Mouse (Mus musculus) gastrocnemius, postnatal 10 days (tissue): Measurements from ENCODE around the gene Mink1. TPM values are rescaled to one million over a fixed set of nuclear protein-coding genes. Genes with fewer than 3 reads are reported as not detected.

Experiments
- DNase-seq: peaks from one replicate; pipeline ENCODE4 v3.0.0; 2021; ENCODE audit warnings: mixed read lengths
- total RNA-seq, 2 experiments: library from RNA; stranded (reverse); gene quantifications; 2 replicates each; pipeline ENCODE4 v1.2.3; 2021

Mink1 gene
- total RNA-seq, 2 experiments from 2014 or later = 28.6 to 37.0 TPM

- DNase-seq = peak; percentile 74
Measured at GRCm38 (mm10) chr11:70653345-70654197, 90.9 kb downstream of the Mink1 start.

DNA sequence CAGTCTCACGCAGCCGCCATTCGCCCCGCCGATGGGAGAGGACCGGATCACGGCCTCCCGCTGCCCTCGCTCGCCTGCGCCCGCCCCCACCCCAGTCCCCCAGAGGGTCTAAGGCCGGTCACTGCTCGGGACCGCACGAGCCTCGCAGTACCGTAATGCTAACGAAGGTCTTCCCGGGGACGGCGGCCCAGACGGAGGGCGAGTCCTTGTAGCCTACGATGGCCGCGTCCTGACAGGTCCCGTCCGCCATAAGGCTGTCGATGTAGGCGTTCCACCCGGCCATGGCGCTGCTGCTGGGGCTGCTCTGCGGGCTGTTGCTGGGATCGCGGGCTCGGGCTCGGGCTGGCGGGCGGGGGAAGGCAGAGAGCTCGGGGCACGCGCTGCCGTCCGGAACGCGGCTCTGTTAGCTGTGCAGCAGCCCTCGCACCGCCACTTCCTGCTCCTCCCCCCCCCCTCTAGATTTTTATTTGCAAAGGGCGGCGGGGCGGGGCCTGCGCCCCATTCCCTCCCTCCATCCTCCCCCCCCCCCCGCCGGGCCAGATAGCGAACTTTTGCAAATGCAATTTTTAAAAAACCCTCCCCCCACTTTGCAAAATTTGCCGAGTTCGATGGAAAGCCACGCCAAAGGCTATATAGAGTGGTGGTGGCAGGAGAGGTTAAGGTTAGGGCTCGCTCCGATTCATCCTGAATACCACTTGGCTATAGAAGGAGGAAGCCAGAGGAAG lies 91.7 kb downstream of the Mink1 start, which contains the start of gene Pfn1:
Pfn1 (minus strand) TSS at position 447 of the 725 bp plus-strand sequence.
- DNase-seq = peak; percentile 80

DNA sequence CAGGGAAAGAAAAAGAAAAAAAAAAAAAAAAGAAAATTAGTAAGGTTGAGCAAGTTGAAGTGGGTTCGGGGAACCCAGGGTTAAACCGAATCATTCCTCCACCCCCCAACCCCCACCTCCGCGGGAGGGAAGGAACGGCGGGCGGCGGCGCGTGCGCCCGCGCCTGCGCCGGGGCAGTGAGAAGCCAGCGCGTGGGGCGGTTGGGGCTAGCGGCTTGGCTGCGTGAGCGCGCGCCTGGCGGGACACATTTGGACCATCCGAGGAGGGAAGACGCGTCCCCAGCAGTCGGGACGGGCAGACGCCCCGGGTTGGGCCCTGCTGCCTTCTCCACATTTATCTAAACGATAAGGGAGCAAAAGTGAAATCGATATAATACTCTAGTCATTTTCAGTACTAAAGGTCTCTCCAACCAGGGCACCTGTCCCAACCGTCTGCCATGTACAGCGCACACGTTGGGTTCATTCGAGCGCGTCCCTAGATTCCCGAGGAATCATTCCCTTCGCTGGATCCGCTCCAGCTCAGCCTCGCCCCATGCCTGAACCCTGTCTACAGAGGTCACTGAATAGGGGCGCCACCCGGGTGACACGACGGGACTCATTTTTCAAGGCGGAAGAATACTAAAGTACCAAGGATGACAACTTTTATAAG lies 92.4 kb downstream of the Mink1 start:
- DNase-seq = peak; percentile 87

DNA sequence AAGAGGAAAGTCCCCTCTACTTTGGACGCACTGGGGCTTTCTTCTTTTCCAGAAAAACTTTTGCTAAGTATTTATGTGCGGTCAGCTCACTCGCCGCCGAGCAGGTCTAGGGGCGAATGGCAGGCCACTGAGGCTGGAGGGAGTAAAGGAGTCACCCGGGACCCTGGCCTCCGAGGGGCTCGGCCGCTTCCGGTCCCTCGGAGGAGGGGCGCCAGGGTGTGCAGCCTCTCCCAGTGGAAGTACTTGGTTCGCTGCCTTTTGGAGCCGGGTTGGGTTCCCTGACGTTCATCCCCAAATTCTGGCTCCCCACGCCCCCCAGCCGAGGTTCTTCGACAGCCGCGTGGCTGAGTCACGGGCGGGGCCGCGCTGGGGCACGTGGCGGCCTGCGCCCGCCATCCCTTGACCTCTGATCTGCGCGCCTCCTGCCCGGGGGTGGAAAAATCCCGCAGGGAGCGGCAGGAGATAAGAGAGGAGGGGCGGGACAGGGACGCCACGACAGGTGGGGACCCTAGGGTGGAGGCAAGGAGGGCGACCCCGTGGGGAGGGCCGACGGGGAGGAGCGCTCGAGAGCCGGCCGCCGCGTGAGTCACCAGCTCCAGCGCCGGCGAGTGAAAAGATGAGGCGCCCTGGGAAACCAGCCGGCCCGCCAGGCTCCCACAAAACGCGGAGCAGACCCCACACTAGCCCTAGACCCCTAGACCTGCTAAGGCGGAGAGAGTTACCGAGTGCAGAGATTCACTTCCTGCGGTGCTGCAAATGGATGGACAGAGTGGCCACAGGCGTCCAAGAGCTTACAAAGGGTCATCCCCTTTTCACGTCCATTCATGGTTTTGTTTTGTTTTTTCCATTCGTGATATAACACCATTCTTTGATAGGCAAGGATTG lies 93.1 kb downstream of the Mink1 start:
- peak; percentile 73 for DNase-seq

DNA sequence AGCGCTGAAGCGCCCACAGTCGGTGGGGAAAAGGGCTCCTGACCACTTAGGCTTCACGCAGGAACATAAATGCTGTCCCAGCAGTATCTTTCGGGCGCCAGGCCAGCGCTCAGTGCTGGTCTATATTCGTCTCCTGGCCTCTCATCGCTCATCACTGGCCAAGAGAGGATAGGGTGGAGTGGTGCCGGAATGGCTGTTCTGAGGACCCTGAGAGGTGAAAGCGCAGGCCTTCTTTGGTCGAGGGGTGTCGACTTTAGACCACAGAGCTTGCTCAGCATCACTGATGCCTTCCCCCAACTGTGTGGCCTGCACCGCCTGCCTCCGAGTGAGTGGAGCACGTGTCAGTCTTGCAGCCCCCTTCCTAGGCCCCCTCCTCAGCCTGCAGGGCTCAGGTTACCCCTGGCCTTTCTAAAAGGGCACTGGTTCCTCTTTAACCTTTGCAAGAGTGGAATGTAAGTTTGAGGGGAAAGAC lies 93.8 kb downstream of the Mink1 start:
- DNase-seq = peak; percentile 86

- DNase-seq = peak; percentile 77
Measured at GRCm38 (mm10) chr11:70656964-70657363, 94.3 kb downstream of the Mink1 start, which contains the start of gene Eno3. Gene Eno3, plus strand, starts transcription at chr11:70657202.

- DNase-seq = no peak
Measured at GRCm38 (mm10) chr11:70657573-70657972, 94.9 kb downstream of the Mink1 start.

DNA sequence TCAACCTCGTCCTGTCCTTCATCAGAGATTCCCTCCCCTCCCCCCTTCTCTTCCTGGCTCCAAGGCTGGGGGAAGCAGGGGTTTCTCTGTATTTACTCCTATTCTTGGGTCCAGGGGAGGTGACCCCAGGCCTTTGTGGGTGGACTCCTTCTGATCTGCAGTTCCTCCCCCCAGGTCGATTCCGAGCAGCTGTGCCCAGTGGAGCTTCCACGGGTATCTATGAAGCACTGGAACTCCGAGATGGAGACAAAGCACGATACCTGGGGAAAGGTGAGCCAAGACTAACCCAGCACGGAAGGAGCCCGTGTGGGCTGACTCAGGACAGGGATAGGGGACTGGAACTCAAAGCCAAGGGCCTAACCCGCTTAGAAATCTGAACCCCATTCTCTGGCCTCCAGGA lies 95.3 kb downstream of the Mink1 start:
- DNase-seq = no peak

DNA sequence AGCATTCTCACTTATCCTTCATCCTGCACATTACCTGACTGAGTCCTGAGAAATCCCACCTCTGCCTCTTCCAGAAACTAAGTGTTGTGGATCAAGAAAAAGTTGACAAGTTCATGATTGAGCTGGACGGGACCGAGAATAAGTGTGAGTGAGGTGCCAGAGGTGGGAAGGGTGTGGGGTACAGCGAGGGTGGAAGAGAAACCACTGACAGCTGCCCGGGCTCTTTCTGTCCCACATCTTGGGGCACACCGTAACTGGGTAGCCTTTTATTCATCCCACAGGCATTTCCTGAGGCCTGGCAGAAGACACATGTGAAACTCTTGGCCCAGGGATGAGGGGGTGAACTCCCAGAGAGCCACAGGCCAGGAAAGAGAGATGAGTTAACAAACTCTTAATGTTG lies 95.8 kb downstream of the Mink1 start:
- no peak for DNase-seq

GRCm38 (mm10) chr11:70658942-70659341 lies 96.3 kb downstream of the Mink1 start:
- no peak for DNase-seq

GRCm38 (mm10) chr11:70660571-70660970 lies 97.9 kb downstream of the Mink1 start:
- no peak for DNase-seq

DNA sequence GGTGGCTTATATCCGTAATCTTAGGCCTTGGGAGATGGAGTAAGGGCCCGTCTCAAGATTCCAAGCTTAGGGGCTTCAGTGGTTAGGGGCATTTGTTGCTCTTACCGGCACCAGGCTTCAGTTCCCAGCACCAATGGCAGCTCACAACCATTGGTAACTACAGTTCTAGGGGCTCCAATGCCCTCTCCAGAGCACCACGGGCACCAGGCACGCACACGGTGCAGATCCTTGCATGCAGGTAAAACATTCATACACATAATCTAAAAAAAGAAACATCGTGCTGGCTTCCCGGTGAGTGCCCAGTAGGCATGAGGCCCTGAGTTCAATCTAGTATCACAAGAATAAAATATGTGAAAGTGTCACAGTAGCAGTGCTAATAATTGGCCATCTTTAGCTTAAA lies 100.4 kb downstream of the Mink1 start:
- no peak for DNase-seq

- no peak for DNase-seq
Measured at GRCm38 (mm10) chr11:70663957-70664356, 101.3 kb downstream of the Mink1 start.

Other genes starting within 250 kb of the Mink1 start
- gene Alox12e, start 240.3 kb upstream of the Mink1 start, total RNA-seq = not detected
- gene Alox15, start 210.8 kb upstream of the Mink1 start, total RNA-seq = under 1 TPM in 1 of 2 experiments, not detected in 1; 0.52 TPM
- gene Pelp1, start 152.8 kb upstream of the Mink1 start, total RNA-seq = 10 to 100 TPM; 20.2 to 21.4 TPM
- 10 to 100 TPM; 11.0 TPM for gene Arrb2, start 130.2 kb upstream of the Mink1 start, total RNA-seq
- gene Med11, start 111.0 kb upstream of the Mink1 start, total RNA-seq = 10 to 100 TPM in 1 of 2 experiments, 1 to 10 TPM in 1; 7.6 to 11.0 TPM
- 1 to 10 TPM in 1 of 2 experiments, under 1 TPM in 1; 0.52 to 1.6 TPM for gene Zmynd15, start 103.4 kb upstream of the Mink1 start, total RNA-seq
- 1 to 10 TPM; 3.4 to 5.1 TPM for gene Cxcl16, start 102.9 kb upstream of the Mink1 start, total RNA-seq
- not detected for gene Tm4sf5, start 57.6 kb upstream of the Mink1 start, total RNA-seq
- not detected for gene Vmo1, start 48.3 kb upstream of the Mink1 start, total RNA-seq
- gene Gltpd2, start 43.7 kb upstream of the Mink1 start, total RNA-seq = not detected
- 100 to 1,000 TPM; 326 to 361 TPM for gene Psmb6, start 37.5 kb upstream of the Mink1 start, total RNA-seq
- not detected for gene Gm40193, start 29.9 kb upstream of the Mink1 start, total RNA-seq
- 10 to 100 TPM; 16.4 to 21.3 TPM for gene Pld2, start 22.8 kb upstream of the Mink1 start, total RNA-seq
- gene 4930544D05Rik, start 53.0 kb downstream of the Mink1 start, total RNA-seq = not detected
- 10 to 100 TPM; 30.7 to 35.0 TPM for gene Chrne, start 56.3 kb downstream of the Mink1 start, total RNA-seq
- gene Gp1ba, start 76.2 kb downstream of the Mink1 start, total RNA-seq = under 1 TPM; 0.12 to 0.29 TPM
- gene Rnf167, start 84.4 kb downstream of the Mink1 start, total RNA-seq = 10 to 100 TPM; 41.9 to 43.7 TPM
- 100 to 1,000 TPM; 252 to 283 TPM for gene Slc25a11, start 84.6 kb downstream of the Mink1 start, total RNA-seq
- gene Pfn1, start 91.8 kb downstream of the Mink1 start, total RNA-seq = 100 to 1,000 TPM; 465 to 491 TPM
- 1,000 to 10,000 TPM; 5,193 to 5,983 TPM for gene Eno3, start 94.3 kb downstream of the Mink1 start, total RNA-seq
- gene Spag7, start 106.5 kb downstream of the Mink1 start, total RNA-seq = 100 to 1,000 TPM; 131 to 133 TPM
- 10 to 100 TPM; 20.6 to 21.8 TPM for gene Camta2, start 125.2 kb downstream of the Mink1 start, total RNA-seq
- gene Inca1, start 137.3 kb downstream of the Mink1 start, total RNA-seq = 1 to 10 TPM; 1.6 to 2.5 TPM
- 100 to 1,000 TPM; 195 to 205 TPM for gene Kif1c, start 137.7 kb downstream of the Mink1 start, total RNA-seq
- gene Zfp3, start 201.3 kb downstream of the Mink1 start, total RNA-seq = 10 to 100 TPM; 11.6 to 12.4 TPM
- not detected for gene Scimp, start 249.7 kb downstream of the Mink1 start, total RNA-seq